Mouse (Mus musculus) neural tube, embryonic 12.5 days (tissue): ENCODE data around the gene Sfr1. TPM values are rescaled to one million over a fixed set of nuclear protein-coding genes. Genes with fewer than 3 reads are reported as not detected.
A peak's percentile ranks its signal among the peaks of the same experiment; 100 is the strongest.

Experiments used
- ATAC-seq: fragments of 200-750 bp; cut with Nextera tagmentation; 2 replicates; pipeline ENCODE4 v1.8.0; 2017; ENCODE audit warnings: low read depth, mild to moderate bottlenecking, moderate TSS enrichment, moderate library complexity; ENCODE audit not compliant: low FRiP score
- H3K27ac ChIP-seq: fragments of 300-500 bp; sonication (generic); 2 replicates; pipeline ENCODE4 v1.5.1; 2016
- H3K27me3 ChIP-seq: fragments of 300-500 bp; sonication (generic); replicated peaks from 2 replicates; pipeline ENCODE4 v1.6.1; 2016; ENCODE audit warnings: mild to moderate bottlenecking
- H3K36me3 ChIP-seq: fragments of 300-500 bp; sonication (generic); 2 replicates; pipeline ENCODE4 v1.6.1; 2016; ENCODE audit warnings: mild to moderate bottlenecking
- H3K4me1 ChIP-seq: fragments of 300-500 bp; sonication (generic); 2 replicates; pipeline ENCODE4 v1.6.1; 2016
- H3K4me2 ChIP-seq: fragments of 300-500 bp; sonication (generic); replicated peaks from 2 replicates; pipeline ENCODE4 v1.6.1; 2016; ENCODE audit warnings: mild to moderate bottlenecking
- H3K4me3 ChIP-seq: fragments of 300-500 bp; sonication (generic); 2 replicates; pipeline ENCODE4 v1.5.1; 2016
- H3K9ac ChIP-seq: fragments of 300-500 bp; sonication (generic); 2 replicates; pipeline ENCODE4 v1.6.1; 2016; ENCODE audit warnings: mild to moderate bottlenecking
- H3K9me3 ChIP-seq: fragments of 300-500 bp; sonication (generic); 2 replicates; pipeline ENCODE4 v1.6.1; 2016; ENCODE audit warnings: mild to moderate bottlenecking
- WGBS: fragments of 180-500 bp; shearing (Covaris S2); methylation state at CpG from one replicate; pipeline ENCODE4 v1.1.7; 2016; 5-methylcytosine and 5-hydroxymethylcytosine counted together
- polyA plus RNA-seq: library from polyadenylated mRNA; unstranded; fragments of >200 nt; fragmentation: Nextera tagmentation; extraction: Ambion mirVana; gene quantifications from 2 replicates; pipeline ENCODE4 v1.2.1, GENCODE M21; 2016

The Sfr1 gene
- 235 and 257 TPM in 2 replicates for polyA plus RNA-seq

- under 1% methylated on average over 72 of the region's 72 CpGs for WGBS
- peak; percentile 96 for ATAC-seq
- no peaks in the 10 kb centered on the region for H3K27me3 ChIP-seq
- H3K4me3 ChIP-seq: peak within 1 kb of the TSS; percentile 76
- peaks cover 35% of the 10 kb centered on the region for H3K36me3 ChIP-seq
- H3K9me3 ChIP-seq: no peaks in the 10 kb centered on the region
- H3K4me2 ChIP-seq: peak within 1 kb of the TSS; percentile 79
- peaks cover 5% of the 10 kb centered on the region for H3K4me1 ChIP-seq
- peak within 1 kb of the TSS; percentile 74 for H3K9ac ChIP-seq
- H3K27ac ChIP-seq: peak within 1 kb of the TSS; percentile 90
These were observed at the start of gene Sfr1 for GRCm38 (mm10) chr19:47731071-47731881. Sfr1 (plus strand) TSS chr19:47731682.

- WGBS: 93% methylated on average over 7 of the region's 7 CpGs
These were observed 41.9 kb upstream of the Sfr1 start for GRCm38 (mm10) chr19:47689592-47689991.

GRCm38 (mm10) chr19:47691994-47692393 lies 39.5 kb upstream of the Sfr1 start, which contains the start of gene Col17a1:
Col17a1 (minus strand) TSS chr19:47692094.
- Histone ChIP-seq H3K27ac (no peak within 1 kb of the TSS), H3K4me3 (no peak within 1 kb of the TSS), H3K4me1 (no peaks in the 10 kb centered on the region), H3K36me3 (no peaks in the 10 kb centered on the region), H3K9ac (no peak within 1 kb of the TSS), H3K4me2 (no peak within 1 kb of the TSS), H3K9me3 (no peaks in the 10 kb centered on the region), H3K27me3 (no peaks in the 10 kb centered on the region)
- 76% methylated on average over 6 of the region's 6 CpGs for WGBS
- no peak for ATAC-seq

More at GRCm38 (mm10) chr19:47689592-47689991, 41.9 kb upstream of the Sfr1 start:
- no peaks in the 10 kb centered on the region for H3K9me3 ChIP-seq
- H3K4me3 ChIP-seq: no peak overlapping the region
- no peaks in the 10 kb centered on the region for H3K27me3 ChIP-seq
- no peak overlapping the region for H3K4me2 ChIP-seq
- no peak for ATAC-seq
- H3K27ac ChIP-seq: no peak overlapping the region
- H3K4me1 ChIP-seq: peaks cover 12% of the 10 kb centered on the region; the same call in 1 of the 2 replicates
- no peaks in the 10 kb centered on the region for H3K36me3 ChIP-seq
- H3K9ac ChIP-seq: no peak overlapping the region

GRCm38 (mm10) chr19:47695725-47696124 lies 35.8 kb upstream of the Sfr1 start:
- H3K27me3 ChIP-seq: no peaks in the 10 kb centered on the region
- 87% methylated on average over 6 of the region's 6 CpGs for WGBS
- H3K36me3 ChIP-seq: no peaks in the 10 kb centered on the region
- no peak overlapping the region for H3K4me3 ChIP-seq
- H3K4me2 ChIP-seq: no peak overlapping the region
- H3K9ac ChIP-seq: no peak overlapping the region
- no peaks in the 10 kb centered on the region for H3K9me3 ChIP-seq
- no peak for ATAC-seq
- H3K4me1 ChIP-seq: no peaks in the 10 kb centered on the region
- H3K27ac ChIP-seq: no peak overlapping the region

- no peaks in the 10 kb centered on the region for H3K27me3 ChIP-seq
- no peak overlapping the region for H3K4me2 ChIP-seq
- H3K36me3 ChIP-seq: no peaks in the 10 kb centered on the region
- no peak overlapping the region for H3K4me3 ChIP-seq
- ATAC-seq: no peak
- H3K9ac ChIP-seq: no peak overlapping the region
- 93% methylated on average over 8 of the region's 8 CpGs for WGBS
- no peaks in the 10 kb centered on the region for H3K9me3 ChIP-seq
- no peak overlapping the region for H3K27ac ChIP-seq
- no peaks in the 10 kb centered on the region for H3K4me1 ChIP-seq
These were observed 35.1 kb upstream of the Sfr1 start for GRCm38 (mm10) chr19:47696411-47696810.

GRCm38 (mm10) chr19:47697067-47697466 lies 34.4 kb upstream of the Sfr1 start:
- 92% methylated on average over 11 of the region's 11 CpGs for WGBS
- Histone ChIP-seq H3K9me3 (no peaks in the 10 kb centered on the region), H3K9ac (no peak overlapping the region), H3K27ac (no peak overlapping the region), H3K4me2 (no peak overlapping the region), H3K4me3 (no peak overlapping the region), H3K27me3 (no peaks in the 10 kb centered on the region), H3K4me1 (no peaks in the 10 kb centered on the region), H3K36me3 (no peaks in the 10 kb centered on the region)
- ATAC-seq: no peak

- 78% methylated on average over 9 of the region's 9 CpGs for WGBS
- Histone ChIP-seq H3K4me3 (no peak overlapping the region), H3K27me3 (no peaks in the 10 kb centered on the region), H3K9me3 (no peaks in the 10 kb centered on the region), H3K9ac (no peak overlapping the region), H3K4me2 (no peak overlapping the region), H3K4me1 (no peaks in the 10 kb centered on the region), H3K36me3 (no peaks in the 10 kb centered on the region), H3K27ac (no peak overlapping the region)
- ATAC-seq: no peak
These were observed 33.2 kb upstream of the Sfr1 start for GRCm38 (mm10) chr19:47698266-47698665.

- H3K4me1 ChIP-seq: no peaks in the 10 kb centered on the region
- 54% methylated on average over 9 of the region's 9 CpGs for WGBS
- no peaks in the 10 kb centered on the region for H3K27me3 ChIP-seq
- H3K27ac ChIP-seq: no peak overlapping the region
- H3K9me3 ChIP-seq: no peaks in the 10 kb centered on the region
- H3K9ac ChIP-seq: no peak overlapping the region
- no peak overlapping the region for H3K4me2 ChIP-seq
- H3K4me3 ChIP-seq: no peak overlapping the region
- H3K36me3 ChIP-seq: no peaks in the 10 kb centered on the region
- no peak for ATAC-seq
These were observed 31.7 kb upstream of the Sfr1 start for GRCm38 (mm10) chr19:47699743-47700142.

- ATAC-seq: no peak
- H3K4me2 ChIP-seq: no peak overlapping the region
- H3K9me3 ChIP-seq: no peaks in the 10 kb centered on the region
- no peaks in the 10 kb centered on the region for H3K27me3 ChIP-seq
- no peak overlapping the region for H3K4me3 ChIP-seq
- no peak overlapping the region for H3K9ac ChIP-seq
- no peak overlapping the region for H3K27ac ChIP-seq
- no peaks in the 10 kb centered on the region for H3K4me1 ChIP-seq
- H3K36me3 ChIP-seq: no peaks in the 10 kb centered on the region
- 87% methylated on average over 8 of the region's 8 CpGs for WGBS
These were observed 31.0 kb upstream of the Sfr1 start for GRCm38 (mm10) chr19:47700509-47700908.

GRCm38 (mm10) chr19:47705080-47705771 lies 26.3 kb upstream of the Sfr1 start:
- ATAC-seq: no peak
- WGBS: 79% methylated on average over 13 of the region's 13 CpGs
- H3K27ac ChIP-seq: no peak overlapping the region
- no peaks in the 10 kb centered on the region for H3K36me3 ChIP-seq
- no peak overlapping the region for H3K9ac ChIP-seq
- H3K4me3 ChIP-seq: no peak overlapping the region
- H3K4me2 ChIP-seq: no peak overlapping the region
- H3K27me3 ChIP-seq: no peaks in the 10 kb centered on the region
- H3K4me1 ChIP-seq: no peaks in the 10 kb centered on the region
- H3K9me3 ChIP-seq: no peaks in the 10 kb centered on the region

GRCm38 (mm10) chr19:47705772-47706309 lies 25.6 kb upstream of the Sfr1 start:
- Histone ChIP-seq H3K27ac (no peak overlapping the region), H3K27me3 (no peaks in the 10 kb centered on the region), H3K4me3 (no peak overlapping the region), H3K4me1 (no peaks in the 10 kb centered on the region), H3K9me3 (no peaks in the 10 kb centered on the region), H3K9ac (no peak overlapping the region), H3K4me2 (no peak overlapping the region), H3K36me3 (no peaks in the 10 kb centered on the region)
- 92% methylated on average over 8 of the region's 8 CpGs for WGBS
- no peak for ATAC-seq

GRCm38 (mm10) chr19:47710376-47710775 lies 21.1 kb upstream of the Sfr1 start:
- Histone ChIP-seq H3K4me1 (no peaks in the 10 kb centered on the region), H3K27ac (no peak overlapping the region), H3K36me3 (no peaks in the 10 kb centered on the region), H3K9ac (no peak overlapping the region), H3K4me2 (no peak overlapping the region), H3K4me3 (no peak overlapping the region), H3K27me3 (no peaks in the 10 kb centered on the region), H3K9me3 (no peaks in the 10 kb centered on the region)
- no peak for ATAC-seq
- WGBS: 86% methylated on average over 4 of the region's 4 CpGs
